ENCODE assay signal across 9 mouse cellular contexts in the genomic region with DNA sequence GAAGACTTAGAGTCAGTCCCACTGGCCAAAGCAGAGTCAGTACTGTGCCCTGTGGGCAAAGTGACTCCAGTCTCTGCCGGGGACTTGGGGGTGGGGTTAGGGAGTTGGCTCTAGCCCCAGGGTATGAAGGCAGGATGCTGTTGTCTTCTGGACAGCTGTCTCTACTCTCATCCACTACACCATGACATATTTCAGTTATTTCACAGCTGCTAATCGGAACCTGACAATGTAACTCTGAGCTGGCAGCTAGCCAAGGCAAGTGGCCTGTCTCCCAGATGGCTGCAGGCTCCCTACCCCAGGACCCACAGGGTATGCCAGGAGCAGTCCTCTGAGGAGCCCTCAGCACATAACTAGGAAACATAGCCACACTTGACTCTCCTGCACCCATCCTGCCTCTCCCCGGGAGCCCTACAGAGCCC.
A peak's percentile ranks its signal among the peaks of the same experiment; 100 is the strongest.
DNase-seq lines count a peak whose midpoint lies in the region; ATAC-seq and TF ChIP-seq lines count a peak whose summit lies in the region.
"Had no signal": no experiment of that assay in that cellular context is flagged by ENCODE, and none has a peak within 500 bp of the region (broad histone marks: within the 10 kb centered on the region; RNA-seq: fewer than 3 reads in every experiment).

No protein-coding gene starts in this region.

- no peak for TF ChIP-seq EP300 in lung, postnatal 0 days (IDR thresholded peaks at IDR 0.05)
- TF ChIP-seq EP300 in liver, postnatal 0 days (IDR thresholded peaks at IDR 0.05; ENCODE audit: low read depth), result no peak

- no peak overlapping the region for H3K4me2 ChIP-seq in forebrain, embryonic 14.5 days (ENCODE audit: low read length)
- no peak overlapping the region for H3K4me2 ChIP-seq in forebrain, postnatal 0 days (ENCODE audit: low read depth)
- no peak overlapping the region for H3K4me2 ChIP-seq in lung, postnatal 0 days (replicated peaks; ENCODE audit: low read depth, low read length)
- no peak overlapping the region for H3K4me2 ChIP-seq in liver, postnatal 0 days (ENCODE audit: low read depth, low read length)
- H3K4me2 ChIP-seq: embryonic facial prominence, embryonic 12.5 days had no signal

- no peak for ATAC-seq in forebrain, embryonic 14.5 days
- no peak for ATAC-seq in forebrain, postnatal 0 days
- peak; percentile 87 for ATAC-seq in lung, postnatal 0 days
- ATAC-seq in liver, postnatal 0 days, result no peak

- whole genome bisulfite sequencing in forebrain, embryonic 14.5 days, result 76% methylated on average over 3 of the region's 3 CpGs
- 56% methylated on average over 3 of the region's 3 CpGs for WGBS in forebrain, postnatal 0 days
- WGBS in lung, postnatal 0 days, result 21% methylated on average over 3 of the region's 3 CpGs
- 75% methylated on average over 3 of the region's 3 CpGs for WGBS in liver, postnatal 0 days (ENCODE audit: insufficient replicate concordance)

- no peaks in the 10 kb centered on the region for H3K36me3 ChIP-seq in forebrain, embryonic 14.5 days (ENCODE audit: control insufficient read depth, insufficient read depth, low read length)
- no peaks in the 10 kb centered on the region for H3K36me3 ChIP-seq in forebrain, postnatal 0 days (ENCODE audit: insufficient read depth)
- no peaks in the 10 kb centered on the region for H3K36me3 ChIP-seq in lung, postnatal 0 days (ENCODE audit: insufficient read depth, low read length)
- H3K36me3 ChIP-seq in liver, postnatal 0 days (replicated peaks; ENCODE audit: insufficient read depth, low read length), result no peaks in the 10 kb centered on the region
- H3K36me3 ChIP-seq: embryonic facial prominence, embryonic 12.5 days had no signal

- no peak overlapping the region for H3K27ac ChIP-seq in forebrain, embryonic 14.5 days (ENCODE audit: low read depth, low read length)
- no peak overlapping the region for H3K27ac ChIP-seq in forebrain, postnatal 0 days (ENCODE audit: low read depth, low read length)
- no peak overlapping the region for H3K27ac ChIP-seq in lung, postnatal 0 days (ENCODE audit: low read length)
- H3K27ac ChIP-seq in liver, postnatal 0 days (ENCODE audit: low read depth), result no peak overlapping the region
- H3K27ac ChIP-seq: embryonic facial prominence, embryonic 12.5 days had no signal

- H3K4me1 ChIP-seq in forebrain, embryonic 14.5 days (ENCODE audit: control insufficient read depth, insufficient read depth, low read length), result peaks cover 4% of the 10 kb centered on the region; the same call in 1 of the 2 replicates
- H3K4me1 ChIP-seq in forebrain, postnatal 0 days (ENCODE audit: insufficient read depth), result no peaks in the 10 kb centered on the region
- H3K4me1 ChIP-seq in lung, postnatal 0 days (ENCODE audit: insufficient read depth, low read depth, low read length), result 0 out of 2 replicates have a peak, but pooled peaks cover 3% of the 10 kb centered on the region
- H3K4me1 ChIP-seq in liver, postnatal 0 days (ENCODE audit: insufficient read depth), result no peaks in the 10 kb centered on the region

- H3K9ac ChIP-seq in forebrain, embryonic 14.5 days (ENCODE audit: low read length), result no peak overlapping the region
- H3K9ac ChIP-seq in forebrain, postnatal 0 days, result no peak overlapping the region
- H3K9ac ChIP-seq in lung, postnatal 0 days (replicated peaks; ENCODE audit: low read depth), result no peak overlapping the region
- no peak overlapping the region for H3K9ac ChIP-seq in liver, postnatal 0 days (replicated peaks)
- H3K9ac ChIP-seq: embryonic facial prominence, embryonic 12.5 days had no signal

- H3K27me3 ChIP-seq in forebrain, embryonic 14.5 days (replicated peaks; ENCODE audit: control insufficient read depth, insufficient read depth, low read length), result no peaks in the 10 kb centered on the region
- H3K27me3 ChIP-seq in forebrain, postnatal 0 days (ENCODE audit: insufficient read depth, low read length), result no peaks in the 10 kb centered on the region
- H3K27me3 ChIP-seq in lung, postnatal 0 days (replicated peaks; ENCODE audit: insufficient read depth, low read length), result no peaks in the 10 kb centered on the region
- no peaks in the 10 kb centered on the region for H3K27me3 ChIP-seq in liver, postnatal 0 days (ENCODE audit: insufficient read depth, low read length)
- H3K27me3 ChIP-seq: embryonic facial prominence, embryonic 12.5 days had no signal

- no peak overlapping the region for H3K4me3 ChIP-seq in forebrain, embryonic 14.5 days (ENCODE audit: low read depth, low read length)
- no peak overlapping the region for H3K4me3 ChIP-seq in forebrain, postnatal 0 days (ENCODE audit: low read depth, low read length)
- no peak overlapping the region for H3K4me3 ChIP-seq in lung, postnatal 0 days (ENCODE audit: low read depth, low read length)
- H3K4me3 ChIP-seq in liver, postnatal 0 days (ENCODE audit: low read depth, low read length), result no peak overlapping the region
- H3K4me3 ChIP-seq: embryonic facial prominence, embryonic 12.5 days had no signal

- intact Hi-C loops in left cerebral cortex, postnatal 4 days (cut with DNase I), result no loop called here

- H3K9me3 ChIP-seq in forebrain, embryonic 14.5 days (replicated peaks; ENCODE audit: control insufficient read depth, low read length), result no peaks in the 10 kb centered on the region
- H3K9me3 ChIP-seq in forebrain, postnatal 0 days (ENCODE audit: low read length), result no peaks in the 10 kb centered on the region
- H3K9me3 ChIP-seq in lung, postnatal 0 days (ENCODE audit: low read length), result no peaks in the 10 kb centered on the region
- H3K9me3 ChIP-seq in liver, postnatal 0 days (ENCODE audit: low read length), result no peaks in the 10 kb centered on the region
- H3K9me3 ChIP-seq: embryonic facial prominence, embryonic 12.5 days had no signal

- DNase-seq in forebrain, embryonic 14.5 days (ENCODE audit: low spot score), result peak; percentile 33
- no peak for DNase-seq in forebrain, postnatal 0 days
- peak; percentile 81 for DNase-seq in left cerebral cortex, postnatal 4 days
- no peak for DNase-seq in left cerebral cortex, adult 9 months (ENCODE audit: low spot score in 2 of 2)
- peak; percentile 73 to 78 for DNase-seq in cerebellum, postnatal 25 days
- peak; percentile 76 for DNase-seq in lung, postnatal 0 days (ENCODE audit: low spot score)
- no peak for DNase-seq in left cerebral cortex, adult 11 months (ENCODE audit: low spot score)
- no peak for DNase-seq in liver, postnatal 0 days

- TF ChIP-seq CTCF in forebrain, postnatal 0 days (IDR thresholded peaks at IDR 0.05; ENCODE audit: low read depth), result no peak
- TF ChIP-seq CTCF in lung, postnatal 0 days (IDR thresholded peaks at IDR 0.05), result no peak
- TF ChIP-seq CTCF in liver, postnatal 0 days (IDR thresholded peaks at IDR 0.05; ENCODE audit: low read depth), result no peak

Comparison
In these comparisons a context has a peak if more than half of its experiments do, and no peak if none do; other contexts are left out.
1. DNase-seq: peak in forebrain, embryonic 14.5 days (single experiment), left cerebral cortex, postnatal 4 days (single experiment), cerebellum, postnatal 25 days (2 of 2) and lung, postnatal 0 days (single experiment); none in forebrain, postnatal 0 days (single experiment), left cerebral cortex, adult 9 months (0 of 2), left cerebral cortex, adult 11 months (single experiment) and liver, postnatal 0 days (single experiment).